Mouse (Mus musculus) G1E (cell line): ENCODE results near the gene Zfp454.

ENCODE experiments used
- CTCF ChIP-seq: IDR thresholded peaks from 2 replicates; pipeline ENCODE4 v1.5.1; 2012; ENCODE audit warnings: low read depth, low read length, inconsistent platforms, mixed read lengths
- POLR2AphosphoS5 ChIP-seq: IDR thresholded peaks from 2 replicates; pipeline ENCODE4 v1.6.1; 2012; ENCODE audit warnings: low read depth, low read length, inconsistent platforms; ENCODE audit not compliant: insufficient replicate concordance

DNA sequence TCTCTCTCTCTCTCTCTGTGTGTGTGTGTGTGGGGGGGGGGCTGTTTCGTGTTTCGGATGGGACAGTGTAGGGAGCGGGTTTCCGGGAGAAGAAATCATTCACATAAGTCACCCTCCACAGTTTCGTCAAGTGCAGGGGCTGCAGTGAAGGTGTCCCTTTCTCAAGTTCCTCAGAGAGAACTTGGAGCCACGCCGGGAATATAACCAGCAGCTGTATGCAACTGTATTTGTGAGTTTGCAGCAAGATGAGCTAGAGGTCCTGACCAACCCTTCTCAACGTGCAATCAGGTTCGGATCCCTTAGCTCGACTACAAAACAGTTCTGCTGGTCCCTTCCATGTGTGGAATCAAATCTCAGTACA is 538 bp downstream of the Zfp454 start:
- no peak for TF ChIP-seq CTCF
- TF ChIP-seq POLR2AphosphoS5 = no peak
